Mouse (Mus musculus) kidney, adult 18-20 months (tissue): ENCODE measurements around the gene Surf4.
"Not testable (repeated sequence)": the region's sequence is repeated elsewhere in the genome, so short reads cannot be mapped to it uniquely, and the experiment has no call there.

Source experiments
- DNase-seq: peaks from one replicate; pipeline ENCODE4 v3.0.0; 2021

The Surf4 gene

GRCm38 (mm10) chr2:26901834-26902400, 31.8 kb downstream of the Surf4 start:
- DNase-seq: no peak

- DNase-seq: no peak
Observed at GRCm38 (mm10) chr2:26900731-26901130, 33.0 kb downstream of the Surf4 start.

DNA sequence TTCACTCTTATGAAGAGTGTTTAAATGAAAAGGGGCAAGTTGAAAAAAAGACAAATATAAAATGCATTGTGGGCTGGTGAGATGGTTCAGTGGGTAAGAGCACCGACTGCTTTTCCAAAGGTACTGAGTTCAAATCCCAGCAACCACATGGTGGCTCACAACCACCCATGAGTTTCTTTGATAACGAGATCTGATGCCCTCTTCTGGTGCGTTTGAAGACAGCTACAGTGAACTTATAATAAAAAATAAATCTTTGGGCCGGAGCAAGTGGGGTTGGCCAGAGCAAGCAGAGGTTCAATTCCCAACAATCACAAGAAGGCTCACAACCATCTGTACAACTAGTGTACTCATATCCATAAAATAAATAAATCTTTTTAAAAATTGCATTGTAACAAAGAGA, 37.8 kb downstream of the Surf4 start:
- no peak for DNase-seq

GRCm38 (mm10) chr2:26886170-26886569, 47.6 kb downstream of the Surf4 start:
- DNase-seq: not testable (repeated sequence)

- not testable (repeated sequence) for DNase-seq
Observed at GRCm38 (mm10) chr2:26885541-26885940, 48.2 kb downstream of the Surf4 start.

DNA sequence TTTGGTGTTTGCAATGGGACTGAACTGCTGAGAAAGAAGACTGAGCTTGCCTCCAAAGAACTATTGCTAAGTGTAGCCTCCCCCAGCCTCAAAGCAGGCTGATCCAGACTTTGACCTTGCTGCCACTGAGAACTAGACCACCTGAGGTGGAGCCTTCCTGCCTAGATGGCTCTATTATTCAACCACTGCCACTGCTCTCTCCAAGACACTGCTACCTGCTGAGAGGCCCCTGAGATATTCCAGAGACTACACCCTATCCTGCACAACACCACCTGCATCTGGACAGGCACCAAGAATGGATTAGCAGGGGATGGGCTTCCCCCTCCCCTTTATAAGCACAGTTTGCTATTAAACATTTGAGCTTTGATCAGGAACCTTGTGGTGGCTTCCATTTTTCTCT, 55.2 kb downstream of the Surf4 start:
- DNase-seq: no peak

DNA sequence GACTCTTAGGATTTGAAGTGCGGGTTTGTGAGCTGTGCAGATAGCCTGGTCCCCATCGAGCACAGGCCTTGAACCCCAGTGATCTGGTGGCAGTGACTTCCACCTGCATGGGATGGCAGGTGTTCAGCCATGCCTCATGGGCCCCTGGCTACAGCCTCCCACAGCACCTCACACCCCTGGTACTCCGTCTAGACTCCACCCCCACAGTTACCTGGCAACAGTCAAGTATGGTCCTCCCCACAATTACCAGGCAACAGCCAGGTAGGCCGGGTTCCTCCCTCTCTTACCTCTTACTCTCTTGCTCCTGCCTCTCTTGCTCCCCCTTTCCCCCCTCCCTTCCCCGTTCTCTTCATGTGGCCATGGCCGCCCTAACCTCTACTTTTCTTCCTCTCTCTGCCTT, 63.1 kb downstream of the Surf4 start:
- DNase-seq: no peak
